Mouse (Mus musculus) myocyte (in vitro differentiated cells): ENCODE measurements around the gene Armc2.

Experiments
- MAX ChIP-seq: IDR thresholded peaks from one replicate; pipeline ENCODE4 v1.6.1; 2011; ENCODE audit warnings: low read depth, mild to moderate bottlenecking, control low read depth
- MYOG ChIP-seq, 3 experiments: IDR thresholded peaks; one replicate each; pipeline ENCODE4 v1.6.1; 2011; ENCODE audit warnings: control low read depth in 2 of 3, low read depth in 2 of 3, mild to moderate bottlenecking in 2 of 3; ENCODE audit not compliant: insufficient read length in 2 of 3, control insufficient read depth in 1 of 3, insufficient read depth in 1 of 3
- POLR2A ChIP-seq: IDR thresholded peaks from one replicate; pipeline ENCODE4 v1.6.1; 2011; ENCODE audit warnings: low read depth, mild to moderate bottlenecking, control low read depth, moderate library complexity; ENCODE audit not compliant: insufficient read length
- POLR2AphosphoS2 ChIP-seq: IDR thresholded peaks from one replicate; pipeline ENCODE4 v1.6.1; 2011; ENCODE audit warnings: low read depth, control low read depth; ENCODE audit not compliant: insufficient read length
- TCF12 ChIP-seq: IDR thresholded peaks from one replicate; pipeline ENCODE4 v1.6.1; 2011; ENCODE audit warnings: mild to moderate bottlenecking, control low read depth; ENCODE audit not compliant: poor library complexity, insufficient read depth, severe bottlenecking
- TCF3 ChIP-seq: IDR thresholded peaks from one replicate; pipeline ENCODE4 v1.6.1; 2011; ENCODE audit warnings: low read depth, control low read depth; ENCODE audit not compliant: insufficient read length
- USF1 ChIP-seq: IDR thresholded peaks from one replicate; pipeline ENCODE4 v1.6.1; 2011; ENCODE audit warnings: low read depth, mild to moderate bottlenecking, control low read depth, moderate library complexity

- TF ChIP-seq POLR2A (no peak), TCF12 (no peak), MAX (no peak), USF1 (no peak), TCF3 (no peak), POLR2AphosphoS2 (no peak), MYOG (IDR thresholded peaks at IDR 0.05; ENCODE audit: control insufficient read depth in 1 of 3, insufficient read depth in 1 of 3, insufficient read length in 2 of 3, low read depth in 2 of 3) (no peak)
Observed at GRCm38 (mm10) chr10:41931962-41932361, 86.3 kb downstream of the Armc2 start.
